Mouse (Mus musculus) c-Kit-positive CD71-negative TER-119-negative erythroid progenitor cells, embryonic 14.5 days (primary cell): ENCODE measurements around the gene Rnase13.

Experiments
- DNase-seq: peaks from one replicate; pipeline ENCODE4 v3.0.0-alpha.2; 2013; ENCODE audit warnings: low read depth

The Rnase13 gene

DNA sequence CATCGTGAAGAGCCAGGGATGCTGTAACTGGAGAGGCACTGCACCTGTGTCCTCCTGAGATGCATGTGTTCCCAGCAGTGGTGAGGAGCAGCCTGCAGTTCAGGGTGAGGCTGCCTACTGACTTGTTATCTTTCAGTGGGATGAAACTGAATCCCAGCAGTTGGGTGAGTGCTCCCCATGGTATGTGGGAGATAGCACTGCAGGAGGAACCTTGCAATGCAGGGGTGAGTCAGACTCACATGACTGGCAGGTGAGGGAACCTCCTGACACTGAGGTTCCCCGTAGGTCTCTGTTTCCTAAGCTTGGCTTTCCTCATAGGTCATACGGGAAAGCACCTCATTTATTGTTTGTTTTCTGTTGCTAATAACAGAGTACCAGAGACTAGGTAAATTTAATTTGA, 45.1 kb downstream of the Rnase13 start:
- no peak for DNase-seq

DNA sequence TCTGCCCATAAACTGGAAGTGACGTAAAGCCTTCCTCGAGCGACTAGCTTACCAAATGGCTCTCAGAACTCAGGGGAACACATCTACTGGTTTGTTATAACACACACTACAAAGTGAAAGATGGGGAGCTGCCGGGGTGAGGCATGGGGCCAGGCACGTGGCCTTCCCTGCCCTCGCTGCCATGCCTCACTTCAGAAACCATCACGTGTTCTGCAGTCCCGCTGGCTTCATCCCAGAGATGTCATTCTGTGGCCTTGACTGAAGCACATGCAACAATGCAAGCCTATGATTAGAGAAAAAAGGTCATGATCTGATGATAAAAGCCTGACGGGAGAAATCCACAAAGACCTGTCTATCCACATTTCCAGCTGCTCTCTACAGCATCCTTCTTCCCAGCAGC, 50.8 kb downstream of the Rnase13 start:
- no peak for DNase-seq
